Mouse (Mus musculus) CH12.LX (cell line): ENCODE measurements around the gene Cux1. TPM values are rescaled to one million over a fixed set of nuclear protein-coding genes. Genes with fewer than 3 reads are reported as not detected.

Experiments used
- DNase-seq: peaks from one replicate; pipeline ENCODE4 v3.0.0-alpha.2; 2013; ENCODE audit errors: extremely low read depth
- H3K27ac ChIP-seq: 2 replicates; pipeline ENCODE4 v1.5.1; 2012; ENCODE audit warnings: low read depth, mild to moderate bottlenecking, control low read depth, moderate library complexity; ENCODE audit not compliant: insufficient read depth
- H3K27me3 ChIP-seq: replicated peaks from 2 replicates; pipeline ENCODE3; 2012; ENCODE audit warnings: inconsistent platforms
- H3K36me3 ChIP-seq, 2 experiments: replicated peaks in 1 of 2; 2 replicates each; pipeline versions ENCODE3 to v1.6.1; 2012; ENCODE audit warnings: inconsistent platforms in 1 of 2, low read length in 1 of 2, mild to moderate bottlenecking in 1 of 2, mixed read lengths in 1 of 2, moderate library complexity in 1 of 2; ENCODE audit not compliant: control insufficient read depth in 1 of 2, insufficient read depth in 1 of 2
- H3K4me1 ChIP-seq, 2 experiments: 2 replicates each; pipeline ENCODE4 v1.6.1; 2012; ENCODE audit warnings: inconsistent platforms in 1 of 2, moderate library complexity in 1 of 2; ENCODE audit not compliant: insufficient read depth in 2 of 2, control insufficient read depth in 1 of 2
- H3K4me2 ChIP-seq: 2 replicates; pipeline ENCODE4 v1.6.1; 2012; ENCODE audit warnings: low read depth, mild to moderate bottlenecking, control low read depth; ENCODE audit not compliant: poor library complexity, insufficient read depth, severe bottlenecking
- H3K4me3 ChIP-seq, 3 experiments: fragments of 150-350 bp in 1 of 3; sonication (generic) in 1 of 3; replicated peaks in 1 of 3; 2 replicates each; pipeline versions ENCODE3 to v1.5.1; 2011 to 2012; ENCODE audit warnings: low read depth in 2 of 3, low read length in 2 of 3, mild to moderate bottlenecking in 2 of 3, moderate library complexity in 2 of 3, control low read depth in 1 of 3, improper control_type of control experiment in 1 of 3, inconsistent platforms in 1 of 3, mixed read lengths in 1 of 3; ENCODE audit not compliant: poor library complexity in 1 of 3
- H3K79me2 ChIP-seq: replicated peaks from 2 replicates; pipeline ENCODE4 v1.6.1; 2012; ENCODE audit warnings: mild to moderate bottlenecking, moderate library complexity; ENCODE audit not compliant: control insufficient read depth, poor library complexity, insufficient read depth, severe bottlenecking; ENCODE audit errors: extremely low read depth
- H3K9ac ChIP-seq: 2 replicates; pipeline ENCODE4 v1.6.1; 2012; ENCODE audit warnings: low read depth, mild to moderate bottlenecking, control low read depth, moderate library complexity; ENCODE audit not compliant: insufficient read depth
- H3K9me3 ChIP-seq: replicated peaks from 2 replicates; pipeline ENCODE3; 2012; ENCODE audit warnings: low read length, inconsistent platforms, mixed read lengths
- BHLHE40 ChIP-seq: IDR thresholded peaks from 2 replicates; pipeline ENCODE4 v1.6.1; 2011; ENCODE audit warnings: mild to moderate bottlenecking, low read depth, low read length, improper control_type of control experiment
- CTCF ChIP-seq, 2 experiments: IDR thresholded peaks in 1 of 2; conservative IDR thresholded peaks in 1 of 2; 2 replicates each; pipeline ENCODE4 v1.5.1; 2011 to 2012; ENCODE audit warnings: low read depth in 2 of 2, low read length in 2 of 2, improper control_type of control experiment in 1 of 2, inconsistent platforms in 1 of 2, mild to moderate bottlenecking in 1 of 2, moderate library complexity in 1 of 2
- EP300 ChIP-seq: IDR thresholded peaks from 2 replicates; pipeline ENCODE4 v1.6.1; 2011; ENCODE audit warnings: low read length, improper control_type of control experiment
- ETS1 ChIP-seq: conservative IDR thresholded peaks from 2 replicates; pipeline ENCODE4 v1.6.1; 2012; ENCODE audit warnings: low read depth, mild to moderate bottlenecking, inconsistent platforms, low read length, improper control_type of control experiment, moderate library complexity
- HCFC1 ChIP-seq: IDR thresholded peaks from 2 replicates; pipeline ENCODE4 v1.6.1; 2012; ENCODE audit warnings: low read depth, mild to moderate bottlenecking, inconsistent platforms, low read length, improper control_type of control experiment
- KAT2A ChIP-seq: IDR thresholded peaks from 2 replicates; pipeline ENCODE4 v1.6.1; 2012; ENCODE audit warnings: low read length, improper control_type of control experiment, inconsistent platforms; ENCODE audit not compliant: insufficient replicate concordance
- MAFK ChIP-seq: IDR thresholded peaks from 2 replicates; pipeline ENCODE4 v1.6.1; 2011; ENCODE audit warnings: low read length, improper control_type of control experiment; ENCODE audit not compliant: insufficient replicate concordance
- MAX ChIP-seq: IDR thresholded peaks from 2 replicates; pipeline ENCODE4 v1.6.1; 2011; ENCODE audit warnings: low read length, improper control_type of control experiment
- MEF2A ChIP-seq: IDR thresholded peaks from 2 replicates; pipeline ENCODE4 v1.6.1; 2014; ENCODE audit warnings: low read depth, mild to moderate bottlenecking, inconsistent platforms, low read length, improper control_type of control experiment, borderline replicate concordance
- MXI1 ChIP-seq: IDR thresholded peaks from 2 replicates; pipeline ENCODE4 v1.6.1; 2011; ENCODE audit warnings: mild to moderate bottlenecking, low read depth, low read length, improper control_type of control experiment
- MYC ChIP-seq: IDR thresholded peaks from 2 replicates; pipeline ENCODE4 v1.6.1; 2011; ENCODE audit warnings: low read depth, mild to moderate bottlenecking, improper control_type of control experiment, low read length
- NRF1 ChIP-seq: IDR thresholded peaks from 2 replicates; pipeline ENCODE4 v1.6.1; 2014; ENCODE audit warnings: low read depth, mild to moderate bottlenecking, inconsistent platforms, low read length, improper control_type of control experiment, moderate library complexity
- PAX5 ChIP-seq: IDR thresholded peaks from 2 replicates; pipeline ENCODE4 v1.6.1; 2012; ENCODE audit warnings: low read length, inconsistent platforms, mixed read lengths
- RAD21 ChIP-seq: IDR thresholded peaks from 2 replicates; pipeline ENCODE4 v1.6.1; 2011; ENCODE audit warnings: low read depth, mild to moderate bottlenecking, low read length, improper control_type of control experiment, moderate library complexity
- SIN3A ChIP-seq: IDR thresholded peaks from 2 replicates; pipeline ENCODE4 v1.6.1; 2012; ENCODE audit warnings: low read length, improper control_type of control experiment, inconsistent platforms
- TBP ChIP-seq: conservative IDR thresholded peaks from 2 replicates; pipeline ENCODE4 v1.6.1; 2011; ENCODE audit warnings: low read depth, low read length, improper control_type of control experiment
- TCF12 ChIP-seq: IDR thresholded peaks from 2 replicates; pipeline ENCODE4 v1.6.1; 2014; ENCODE audit warnings: low read depth, mild to moderate bottlenecking, inconsistent platforms, low read length, improper control_type of control experiment
- UBTF ChIP-seq: IDR thresholded peaks from 2 replicates; pipeline ENCODE4 v1.6.1; 2012; ENCODE audit warnings: low read depth, mild to moderate bottlenecking, inconsistent platforms, low read length, improper control_type of control experiment, moderate library complexity
- USF1 ChIP-seq: IDR thresholded peaks from 2 replicates; pipeline ENCODE4 v1.6.1; 2014; ENCODE audit warnings: low read depth, mild to moderate bottlenecking, inconsistent platforms, low read length, improper control_type of control experiment
- USF2 ChIP-seq: conservative IDR thresholded peaks from 2 replicates; pipeline ENCODE4 v1.6.1; 2011; ENCODE audit warnings: low read depth, low read length, improper control_type of control experiment
- ZC3H11A ChIP-seq: IDR thresholded peaks from 2 replicates; pipeline ENCODE4 v1.6.1; 2012; ENCODE audit warnings: low read depth, mild to moderate bottlenecking, inconsistent platforms, low read length, improper control_type of control experiment
- dilution Hi-C: fragments of 300-500 bp; cut with MboI; formaldehyde crosslinking; loops from 2 replicates; pipeline ENCODE4 v1.14.3; 2020; ENCODE audit warnings: low sequenced_read_pairs; ENCODE audit not compliant: extremely low pct_unique_long_range_greater_than_20kb, extremely low pct_ligation_motif_present
- in situ Hi-C: fragments of 300-500 bp; cut with MboI; formaldehyde crosslinking; loops from 3 replicates; pipeline ENCODE4 v1.14.3; 2019; ENCODE audit warnings: low sequenced_read_pairs, low pct_ligation_motif_present, low pct_unique_long_range_greater_than_20kb, mixed read lengths
- polyA plus RNA-seq: library from polyadenylated mRNA; unstranded; fragments of >175 nt; gene quantifications from 2 replicates; pipeline ENCODE4 v1.2.1, GENCODE M21; 2012; ENCODE audit warnings: low read depth; ENCODE audit not compliant: insufficient read length
- total RNA-seq, 2 experiments: library from RNA; depleted of rRNA; stranded (reverse); fragments of 300-350 nt in 1 of 2; fragments of >200 nt in 1 of 2; gene quantifications; 2 replicates each; pipeline ENCODE4 v1.2.3; 2012 to 2014

Gene Cux1
- total and polyA plus RNA-seq, 3 experiments = 12.4 to 21.9 (median 19.6) TPM

DNA sequence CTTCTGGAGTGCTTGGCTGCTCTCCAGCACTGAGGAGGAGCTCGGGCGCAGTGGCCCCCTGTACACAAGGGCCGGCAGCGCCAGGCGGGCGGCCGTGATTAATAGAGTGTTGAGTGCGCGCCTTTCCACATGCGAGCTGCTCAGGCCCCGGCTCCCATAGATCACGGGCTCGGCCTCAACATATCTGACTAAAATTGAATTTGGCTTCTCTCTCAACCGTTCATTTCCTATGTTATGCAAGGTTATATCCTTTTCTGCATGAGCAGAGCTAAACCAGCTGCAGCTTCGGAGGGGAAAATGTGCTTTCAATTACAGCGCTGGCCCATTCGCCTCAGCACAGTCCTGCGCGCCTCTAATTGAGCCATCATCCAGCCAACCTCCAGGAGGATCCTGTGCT lies 163.7 kb downstream of the Cux1 start:
- no peak for TF ChIP-seq USF1
- 0 out of 2 replicates have a peak, but pooled peaks have one; percentile 17 for TF ChIP-seq ETS1
- Histone ChIP-seq H3K79me2 (no peaks in the 10 kb centered on the region), H3K9ac (no peak overlapping the region), H3K36me3 (peaks cover 9 to 18% of the 10 kb centered on the region in 2 experiments), H3K4me3 (no peak overlapping the region), H3K4me1 (peaks cover 6 to 43% of the 10 kb centered on the region in 2 experiments), H3K27me3 (no peaks in the 10 kb centered on the region), H3K9me3 (peaks cover 7% of the 10 kb centered on the region), H3K4me2 (no peak overlapping the region), H3K27ac (no peak overlapping the region)
- dilution Hi-C loops (no loop called here), in situ Hi-C loops (no loop called here)
- no peak for DNase-seq

DNA sequence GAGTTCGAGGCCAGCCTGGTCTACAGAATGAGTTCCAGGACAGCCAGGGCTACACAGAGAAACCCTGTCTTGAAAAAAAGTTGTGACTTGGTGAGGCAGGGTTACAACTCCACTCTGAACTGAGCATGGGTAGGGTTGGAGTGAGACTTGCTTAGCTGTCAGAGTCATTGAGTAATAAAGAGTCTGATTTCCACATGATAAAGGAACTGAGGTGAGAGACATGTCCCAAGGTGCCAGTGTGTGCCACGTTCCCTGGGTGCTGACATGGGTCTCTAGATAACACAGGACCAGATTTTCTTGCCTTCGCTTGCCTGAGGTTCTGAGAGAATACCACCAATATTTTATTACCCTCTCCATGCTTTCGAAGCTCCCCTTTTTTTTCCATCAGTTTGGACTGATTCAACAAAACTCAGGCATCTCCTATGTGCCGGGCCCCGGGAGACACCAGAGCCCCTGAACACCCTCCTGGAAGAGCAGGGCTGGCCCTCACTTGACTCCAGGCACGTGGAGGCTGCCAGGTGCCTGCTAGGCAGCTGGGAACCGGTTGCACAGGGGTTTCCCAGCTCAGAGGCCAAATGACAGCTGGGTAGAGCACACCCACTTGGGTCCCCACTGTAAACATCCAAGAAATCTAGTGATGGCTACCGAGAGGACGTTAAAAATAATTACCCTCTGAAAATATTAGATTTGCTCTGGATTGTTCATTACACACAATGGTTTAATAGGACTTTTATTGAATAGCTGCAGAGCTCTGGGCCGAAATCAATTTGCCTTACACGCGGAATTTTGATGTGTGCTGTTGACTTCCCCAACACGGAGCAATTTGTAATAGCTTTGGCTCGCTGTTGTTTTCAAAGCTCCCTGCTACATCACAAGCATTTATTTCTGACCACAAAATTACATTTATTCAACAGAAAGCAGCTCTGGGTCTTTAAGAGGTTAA lies 164.4 kb downstream of the Cux1 start:
- Histone ChIP-seq H3K9ac (no peak overlapping the region), H3K4me2 (no peak overlapping the region), H3K36me3 (peaks cover 9 to 13% of the 10 kb centered on the region in 2 experiments), H3K4me1 (peaks cover 8 to 48% of the 10 kb centered on the region in 2 experiments), H3K9me3 (peaks cover 5% of the 10 kb centered on the region), H3K27ac (no peak overlapping the region), H3K79me2 (no peaks in the 10 kb centered on the region), H3K4me3 (no peak overlapping the region), H3K27me3 (no peaks in the 10 kb centered on the region)
- in situ Hi-C loops (no loop called here), dilution Hi-C loops (no loop called here)
- peak; percentile 32 for DNase-seq
- TF ChIP-seq MAX (peak; percentile 43; the same call in 1 of the 2 replicates), MXI1 (peak; percentile 56; the same call in 1 of the 2 replicates), UBTF (no peak), MEF2A (no peak), ETS1 (peak; percentile 80), MYC (no peak), BHLHE40 (peak; percentile 92), MAFK (no peak), TCF12 (peak; percentile 84; the same call in 1 of the 2 replicates), SIN3A (peak; percentile 64)

DNA sequence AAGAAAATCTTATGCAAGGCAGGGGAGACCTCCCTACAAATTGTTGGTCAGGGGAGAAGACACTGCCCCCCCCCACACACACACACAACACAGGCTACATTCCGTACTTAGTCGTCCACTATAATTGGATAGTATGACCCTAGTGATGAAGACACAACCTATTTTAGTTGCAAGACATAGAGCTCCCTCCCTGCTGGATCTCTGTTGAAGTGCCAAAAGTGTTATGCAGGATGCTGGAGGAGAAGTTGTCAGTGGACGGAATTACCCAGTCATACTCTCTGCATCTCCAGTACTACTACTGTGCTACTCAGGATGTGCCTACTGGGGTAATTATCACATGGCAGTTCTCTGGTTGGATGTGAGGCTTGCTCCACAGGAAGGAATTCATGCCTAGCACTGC lies 168.6 kb downstream of the Cux1 start:
- in situ Hi-C loops = no loop called here

More for the DNA sequence above, 168.6 kb downstream of the Cux1 start:
- no peak overlapping the region for H3K27ac ChIP-seq
- no peak overlapping the region for H3K9ac ChIP-seq
- H3K79me2 ChIP-seq = no peaks in the 10 kb centered on the region
- H3K4me2 ChIP-seq = no peak overlapping the region
- DNase-seq = no peak
- H3K9me3 ChIP-seq = no peaks in the 10 kb centered on the region
- no peak for TF ChIP-seq PAX5
- no peak for TF ChIP-seq RAD21
- no peak for TF ChIP-seq HCFC1
- TF ChIP-seq SIN3A = no peak
- no peak for TF ChIP-seq CTCF (conservative IDR thresholded peaks at IDR 0.05 in 1 of 2, IDR thresholded peaks at IDR 0.05 in 1 of 2; ENCODE audit: low read depth in 2 of 2, low read length in 2 of 2)
- no peak for TF ChIP-seq EP300
- no peak for TF ChIP-seq KAT2A
- TF ChIP-seq ZC3H11A = no peak
- TF ChIP-seq NRF1 = no peak
- TF ChIP-seq TBP = no peak
- TF ChIP-seq USF2 = no peak
- no peak for TF ChIP-seq MAFK
- no peak overlapping the region for H3K4me3 ChIP-seq
- H3K36me3 ChIP-seq = no peaks in the 10 kb centered on the region
- H3K4me1 ChIP-seq = peaks cover 23 to 56% of the 10 kb centered on the region in 2 experiments
- dilution Hi-C loops = no loop called here
- no peaks in the 10 kb centered on the region for H3K27me3 ChIP-seq
